Mouse (Mus musculus) hindbrain, postnatal 0 days (tissue): ENCODE results near the gene Fam187b. TPM values are rescaled to one million over a fixed set of nuclear protein-coding genes. Genes with fewer than 3 reads are reported as not detected.
"Not testable (repeated sequence)": the region's sequence is repeated elsewhere in the genome, so short reads cannot be mapped to it uniquely, and the experiment has no call there.

ENCODE experiments used
- ATAC-seq: fragments of 200-750 bp; cut with Nextera tagmentation; 2 replicates; pipeline ENCODE4 v1.8.0; 2017; ENCODE audit warnings: mild to moderate bottlenecking, moderate TSS enrichment, moderate library complexity
- DNase-seq: peaks from one replicate; pipeline ENCODE4 v3.0.0-alpha.2; 2015; ENCODE audit warnings: low spot score
- H3K27ac ChIP-seq: fragments of 300-500 bp; sonication (generic); 2 replicates; pipeline ENCODE4 v1.5.1; 2014; ENCODE audit warnings: mild to moderate bottlenecking
- H3K27me3 ChIP-seq: fragments of 300-500 bp; sonication (generic); 2 replicates; pipeline ENCODE4 v1.6.1; 2014; ENCODE audit warnings: low read length, mixed read lengths; ENCODE audit not compliant: insufficient read depth
- H3K36me3 ChIP-seq: fragments of 300-500 bp; sonication (generic); 2 replicates; pipeline ENCODE4 v1.6.1; 2014; ENCODE audit warnings: low read length, mixed read lengths; ENCODE audit not compliant: insufficient read depth
- H3K4me1 ChIP-seq: fragments of 300-500 bp; sonication (generic); 2 replicates; pipeline ENCODE4 v1.6.1; 2014; ENCODE audit warnings: antibody characterized with exemption, low read length, mixed read lengths; ENCODE audit not compliant: insufficient read depth
- H3K4me2 ChIP-seq: fragments of 300-500 bp; sonication (generic); 2 replicates; pipeline ENCODE4 v1.6.1; 2014; ENCODE audit warnings: low read depth, mild to moderate bottlenecking, low read length, moderate library complexity, mixed read lengths
- H3K4me3 ChIP-seq: fragments of 300-500 bp; sonication (generic); 2 replicates; pipeline ENCODE4 v1.5.1; 2014; ENCODE audit warnings: low read length
- H3K9ac ChIP-seq: fragments of 300-500 bp; sonication (generic); replicated peaks from 2 replicates; pipeline ENCODE4 v1.6.1; 2014; ENCODE audit warnings: mild to moderate bottlenecking, low read length, moderate library complexity, mixed read lengths
- H3K9me3 ChIP-seq: fragments of 300-500 bp; sonication (generic); 2 replicates; pipeline ENCODE4 v1.6.1; 2016; ENCODE audit warnings: low read length, mixed read lengths
- CTCF ChIP-seq: IDR thresholded peaks from 2 replicates; pipeline ENCODE4 v1.5.1; 2016; ENCODE audit warnings: antibody characterized with exemption, control low read depth, low read depth
- WGBS: fragments of 180-500 bp; shearing (Covaris S2); extraction: QIAGEN DNeasy Blood & Tissue Kit; methylation state at CpG from one replicate; pipeline ENCODE4 v1.1.7; 2014; 5-methylcytosine and 5-hydroxymethylcytosine counted together
- polyA plus RNA-seq: library from polyadenylated mRNA; unstranded; fragments of >200 nt; fragmentation: Nextera tagmentation; extraction: Ambion mirVana; gene quantifications from 2 replicates; pipeline ENCODE4 v1.2.1, GENCODE M21; 2015
- total RNA-seq: library from RNA; depleted of rRNA; stranded (reverse); fragments of >200 nt; gene quantifications from 2 replicates; pipeline ENCODE4 v1.2.3, GENCODE M21; 2014

The Fam187b gene
- total and polyA plus RNA-seq, 2 experiments from 2014 or later = 0.16 to 0.89 TPM

- Histone ChIP-seq H3K4me2 (no peak within 1 kb of the TSS), H3K9ac (no peak within 1 kb of the TSS), H3K36me3 (no peaks in the 10 kb centered on the region), H3K9me3 (no peaks in the 10 kb centered on the region), H3K27ac (no peak within 1 kb of the TSS), H3K27me3 (no peaks in the 10 kb centered on the region), H3K4me1 (no peaks in the 10 kb centered on the region), H3K4me3 (no peak within 1 kb of the TSS)
- WGBS = 64% methylated on average over 9 of the region's 9 CpGs
- ATAC-seq (no peak; the same call in 1 of the 2 replicates), DNase-seq (no peak)
- TF ChIP-seq CTCF = no peak
Measured at GRCm38 (mm10) chr7:30943909-30944635, 29.5 kb upstream of the Fam187b start, which contains the start of gene Hamp. Gene Hamp, minus strand, starts transcription at chr7:30944032.

DNA sequence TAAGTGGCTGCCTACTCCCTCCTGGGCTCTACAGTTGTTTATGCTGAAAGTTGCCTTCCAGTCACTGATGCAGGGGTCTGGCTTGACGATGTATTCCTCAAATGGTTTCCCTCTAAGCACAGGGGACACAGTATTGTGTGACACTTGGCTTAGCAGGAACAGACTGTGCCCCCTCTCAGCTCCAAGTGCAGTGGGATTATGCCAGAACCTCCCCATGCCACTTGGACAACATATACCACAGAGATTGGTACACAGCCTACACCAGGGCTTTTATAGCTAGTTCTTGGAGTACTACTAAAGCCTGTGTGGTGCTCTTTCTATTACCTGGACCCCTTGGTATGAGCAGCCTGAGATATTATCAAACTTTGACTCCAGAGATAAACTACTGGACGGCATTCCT, 28.9 kb upstream of the Fam187b start:
- H3K36me3 ChIP-seq, H3K9ac ChIP-seq, H3K4me3 ChIP-seq, H3K27ac ChIP-seq, ATAC-seq, H3K27me3 ChIP-seq, H3K4me1 ChIP-seq, H3K4me2 ChIP-seq, DNase-seq, H3K9me3 ChIP-seq: not testable (repeated sequence)
- WGBS = 66% methylated on average over 2 of the region's 2 CpGs

DNA sequence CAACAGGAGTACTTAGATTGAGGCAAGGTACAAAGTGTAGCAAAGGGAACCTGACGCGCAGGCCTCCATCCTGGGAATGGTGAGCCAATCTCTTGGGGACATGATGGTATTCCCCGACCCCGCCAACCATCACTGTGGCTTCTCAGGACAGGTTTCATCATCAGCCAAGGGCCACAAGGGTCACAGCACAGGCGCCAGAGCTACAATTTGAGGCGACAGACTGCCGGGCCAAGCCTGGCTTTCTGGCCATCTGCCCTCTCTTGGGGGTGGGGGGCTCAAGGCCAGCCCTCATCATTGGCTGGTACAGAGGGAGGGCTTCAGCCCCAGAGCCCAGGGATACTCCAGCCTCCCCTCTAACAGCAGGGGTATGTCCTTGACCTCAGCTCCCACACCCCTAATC, 28.1 kb upstream of the Fam187b start:
- not testable (repeated sequence) for H3K36me3 ChIP-seq, H3K4me1 ChIP-seq, H3K4me3 ChIP-seq, H3K9me3 ChIP-seq, H3K27me3 ChIP-seq, H3K9ac ChIP-seq, DNase-seq, H3K4me2 ChIP-seq, H3K27ac ChIP-seq
- 82% methylated on average over 7 of the region's 7 CpGs for WGBS
- ATAC-seq = peak; percentile 46; the same call in 1 of the 2 replicates

- Histone ChIP-seq H3K27me3 (no peaks in the 10 kb centered on the region), H3K4me1 (no peaks in the 10 kb centered on the region), H3K9me3 (no peaks in the 10 kb centered on the region), H3K27ac (no peak overlapping the region), H3K9ac (no peak overlapping the region), H3K36me3 (no peaks in the 10 kb centered on the region; the same call in 1 of the 2 replicates), H3K4me2 (no peak overlapping the region), H3K4me3 (no peak overlapping the region)
- WGBS = 96% methylated on average over 7 of the region's 7 CpGs
- no peak for TF ChIP-seq CTCF
- no peak for ATAC-seq
- DNase-seq = no peak
Measured at GRCm38 (mm10) chr7:30945876-30946275, 27.7 kb upstream of the Fam187b start.

- H3K9me3 ChIP-seq, H3K4me3 ChIP-seq, H3K27ac ChIP-seq, H3K9ac ChIP-seq, ATAC-seq, H3K4me1 ChIP-seq, H3K27me3 ChIP-seq, DNase-seq, H3K4me2 ChIP-seq: not testable (repeated sequence)
- WGBS = 84% methylated on average over 3 of the region's 3 CpGs
- H3K36me3 ChIP-seq = peaks cover 31% of the 10 kb centered on the region
Measured at GRCm38 (mm10) chr7:30949902-30950301, 23.7 kb upstream of the Fam187b start.

GRCm38 (mm10) chr7:30952441-30953265, 20.9 kb upstream of the Fam187b start:
- TF ChIP-seq CTCF = no peak
- Histone ChIP-seq H3K9ac (no peak overlapping the region), H3K4me1 (peaks cover 6% of the 10 kb centered on the region; the same call in 1 of the 2 replicates), H3K4me3 (no peak overlapping the region), H3K9me3 (no peaks in the 10 kb centered on the region), H3K27me3 (no peaks in the 10 kb centered on the region), H3K4me2 (no peak overlapping the region), H3K36me3 (peaks cover 31% of the 10 kb centered on the region), H3K27ac (no peak overlapping the region)
- WGBS = 96% methylated on average over 16 of the region's 16 CpGs
- DNase-seq (no peak), ATAC-seq (no peak)

DNA sequence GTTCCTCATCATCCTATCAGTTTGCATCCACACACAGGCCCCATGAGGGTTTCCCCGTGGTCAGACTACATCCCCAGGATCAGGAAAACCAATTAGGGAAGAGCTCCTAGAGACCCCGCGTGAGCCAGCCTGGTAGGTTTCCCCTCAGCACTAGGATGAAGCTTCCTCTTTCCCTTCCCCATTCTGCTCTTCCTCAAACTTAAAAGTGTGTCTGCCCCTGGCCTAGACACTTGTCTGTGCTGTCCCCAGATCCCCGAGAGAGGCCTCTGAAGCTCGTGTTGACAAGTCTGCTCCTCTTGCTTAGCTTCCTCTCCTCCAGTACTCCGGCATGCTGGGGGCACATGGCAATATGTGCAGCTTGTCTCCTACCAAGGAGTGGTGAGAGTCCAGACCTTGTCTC, 20.1 kb upstream of the Fam187b start:
- Histone ChIP-seq H3K9me3 (no peaks in the 10 kb centered on the region), H3K27ac (no peak overlapping the region), H3K4me1 (peaks cover 13% of the 10 kb centered on the region), H3K4me3 (no peak overlapping the region), H3K27me3 (no peaks in the 10 kb centered on the region), H3K4me2 (no peak overlapping the region), H3K36me3 (peaks cover 31% of the 10 kb centered on the region), H3K9ac (no peak overlapping the region)
- DNase-seq = no peak
- TF ChIP-seq CTCF = no peak
- 90% methylated on average over 6 of the region's 6 CpGs for WGBS
- ATAC-seq = no peak
